8 mouse cellular contexts compared by ENCODE assay signal in genomic region chr17:25013606-25014501, GRCm38 (mm10). TPM values are rescaled to one million over a fixed set of nuclear protein-coding genes. Genes with fewer than 3 reads are reported as not detected.
DNase-seq lines count a peak whose midpoint lies in the region; TF ChIP-seq lines count a peak whose summit lies in the region.

No protein-coding gene starts in this region.

- H3K9ac ChIP-seq in heart, adult 2 months (ENCODE audit: low read depth, low read length) = peak overlapping the region; percentile 98

- peaks cover 21% of the 10 kb centered on the region for H3K36me3 ChIP-seq in heart, adult 2 months (ENCODE audit: control insufficient read depth, insufficient read depth, low read length)

- DNase-seq in 3134 (ENCODE audit: extremely low read depth, insufficient read length, low spot score) = peak; percentile 50
- peak; percentile 37 for DNase-seq in Muller cell, postnatal 12 days (ENCODE audit: inconsistent ontology term)
- DNase-seq in embryo, embryonic 11 days = peak; percentile 56
- peak; percentile 48 to 60 for DNase-seq in heart, adult 2 months
- DNase-seq in kidney, adult 8-10 months = peak; percentile 14 to 30
- peak; percentile 48 for DNase-seq in lung, postnatal 10 days
- peak; percentile 13 for DNase-seq in ovary, postnatal 14 days (ENCODE audit: low spot score)
- peak; percentile 26 for DNase-seq in urinary bladder, postnatal 25 days (ENCODE audit: low spot score)

- no peak for TF ChIP-seq EP300 in heart, adult 2 months (IDR thresholded peaks at IDR 0.05; ENCODE audit: insufficient read depth, low read depth, low read length)

- H3K27me3 ChIP-seq in heart, adult 2 months (ENCODE audit: control insufficient read depth, insufficient read depth, low read length) = no peaks in the 10 kb centered on the region

- peak overlapping the region; percentile 66 for H3K4me3 ChIP-seq in heart, adult 2 months

- WGBS in heart, adult 2 months = under 1% methylated on average over 81 of the region's 81 CpGs

- peaks cover 19% of the 10 kb centered on the region for H3K79me2 ChIP-seq in heart, adult 2 months (replicated peaks; ENCODE audit: control insufficient read depth, insufficient read depth, low read length)

- H3K4me1 ChIP-seq in heart, adult 2 months (ENCODE audit: control insufficient read depth, insufficient read depth, low read length) = no peaks in the 10 kb centered on the region; the same call in 1 of the 2 replicates

- TF ChIP-seq POLR2A in heart, adult 2 months (IDR thresholded peaks at IDR 0.05; ENCODE audit: insufficient read depth, low read depth, low read length) = 0 out of 2 replicates have a peak, but pooled peaks have one; percentile 16

- peak overlapping the region; percentile 89 for H3K27ac ChIP-seq in heart, adult 2 months

- intact Hi-C loops in heart, adult 2 months (cut with DNase I) = loop anchor here (10.0 kb wide), 1 partner anchor 269 kb away; no protein-coding TSS in a partner anchor

- TF ChIP-seq CTCF in heart, adult 2 months (IDR thresholded peaks at IDR 0.05) = 0 out of 2 replicates have a peak, but pooled peaks have one; percentile 10

RNA-seq across cellular contexts. Expression of gene Cramp1l, which starts 1.7 kb away (rescaled TPM):
- 1 to 10 TPM; 9.4 to 9.8 TPM for total RNA-seq in heart, adult 2 months (2021)
- 9.6 and 13.7 TPM in 2 replicates for polyA plus RNA-seq in heart, adult 2 months (2012; rRNA removed)

RNA-seq across cellular contexts. Expression of gene Ift140, which starts 2.0 kb away (rescaled TPM):
- total RNA-seq in heart, adult 2 months (2021) = 1 to 10 TPM; 3.1 to 5.0 TPM
- polyA plus RNA-seq in heart, adult 2 months (2012; rRNA removed) = 4.6 and 5.2 TPM in 2 replicates

RNA-seq across cellular contexts. Expression of gene Jpt2, which starts 53.4 kb away (rescaled TPM):
- 1 to 10 TPM; 9.2 TPM for total RNA-seq in heart, adult 2 months (2021)
- polyA plus RNA-seq in heart, adult 2 months (2012; rRNA removed) = 4.3 and 5.7 TPM in 2 replicates

Comparison
In these comparisons a context has a peak if more than half of its experiments do, and no peak if none do; other contexts are left out.
1. Peak in every context shown above with its lines: DNase-seq, H3K4me3 ChIP-seq and H3K27ac ChIP-seq.